Mouse (Mus musculus): ENCODE results near the gene Cdc25a. TPM values are rescaled to one million over a fixed set of nuclear protein-coding genes. Genes with fewer than 3 reads are reported as not detected.
A peak's percentile ranks its signal among the peaks of the same experiment; 100 is the strongest.

Cdc25a gene
- polyA plus RNA-seq (2011; ENCODE audit: insufficient read length, low read depth, missing spikeins) = 19.6 and 21.9 TPM in 2 replicates

GRCm38 (mm10) chr9:109874797-109875691 is at the start of gene Cdc25a:
Gene Cdc25a, plus strand, starts transcription at chr9:109875579.
- Histone ChIP-seq H3K4me3 (ENCODE audit: insufficient read depth, low read length) (peak within 1 kb of the TSS; percentile 96), H3K4me1 (ENCODE audit: control insufficient read depth, insufficient read depth, low read length) (no peaks in the 10 kb centered on the region), H3K27ac (ENCODE audit: insufficient read depth, low read length) (peak within 1 kb of the TSS; percentile 62)
- TF ChIP-seq POLR2A (IDR thresholded peaks at IDR 0.05; ENCODE audit: low read depth, low read length) (peak; percentile 83), CTCF (IDR thresholded peaks at IDR 0.05; ENCODE audit: borderline replicate concordance, insufficient read depth, low read length) (no peak)

- no peaks in the 10 kb centered on the region for H3K4me1 ChIP-seq (ENCODE audit: control insufficient read depth, insufficient read depth, low read length)
- H3K27ac ChIP-seq (ENCODE audit: insufficient read depth, low read length) = no peak overlapping the region
- no peak for TF ChIP-seq CTCF (IDR thresholded peaks at IDR 0.05; ENCODE audit: borderline replicate concordance, insufficient read depth, low read length)
- no peak for TF ChIP-seq POLR2A (IDR thresholded peaks at IDR 0.05; ENCODE audit: low read depth, low read length)
- no peak overlapping the region for H3K4me3 ChIP-seq (ENCODE audit: insufficient read depth, low read length)
Observed at GRCm38 (mm10) chr9:109825739-109826138, 49.6 kb upstream of the Cdc25a start.

- TF ChIP-seq CTCF (IDR thresholded peaks at IDR 0.05; ENCODE audit: borderline replicate concordance, insufficient read depth, low read length) (no peak), POLR2A (IDR thresholded peaks at IDR 0.05; ENCODE audit: low read depth, low read length) (no peak)
- H3K4me3 ChIP-seq (ENCODE audit: insufficient read depth, low read length) = no peak overlapping the region
Observed at GRCm38 (mm10) chr9:109826181-109826580, 49.2 kb upstream of the Cdc25a start.

DNA sequence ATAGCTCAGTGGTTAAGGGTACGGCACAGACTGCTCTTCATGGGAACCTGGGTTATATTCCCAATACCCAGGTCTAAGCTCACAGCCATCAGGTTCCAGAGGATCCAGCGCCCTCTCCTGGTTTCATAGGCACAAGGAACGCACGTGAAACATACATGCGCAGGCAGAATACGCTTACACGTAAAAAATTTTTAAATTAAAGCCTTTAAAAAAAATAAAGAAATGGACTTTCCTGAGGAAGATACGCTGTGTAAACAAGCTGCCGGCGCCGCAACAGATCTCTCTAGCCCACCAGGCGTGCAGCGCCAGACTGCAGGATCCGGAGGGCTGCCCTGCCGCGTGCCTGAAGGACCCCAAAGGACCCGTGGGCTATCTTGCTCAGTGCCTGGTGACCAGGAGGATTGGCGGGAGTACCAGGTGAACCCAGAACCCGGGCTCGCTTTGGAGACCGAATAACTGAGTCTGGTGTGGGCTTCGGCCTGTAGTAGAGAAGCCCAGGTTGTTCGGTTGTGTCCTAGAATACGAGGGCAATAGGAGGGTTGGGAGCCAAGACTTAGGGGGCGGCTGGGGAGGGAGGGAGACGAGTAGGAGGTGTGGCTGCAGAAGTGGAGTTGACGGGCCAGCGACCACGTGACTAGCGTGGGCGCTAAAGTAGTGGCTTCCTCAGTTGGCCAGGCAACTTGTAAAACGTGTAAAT is 42.8 kb upstream of the Cdc25a start, which contains the start of gene Nme6:
TSS of gene Nme6 (plus strand) at position 359 of the 697 bp plus-strand sequence.
- Histone ChIP-seq H3K27ac (ENCODE audit: insufficient read depth, low read length) (0 out of 2 replicates have a peak within 1 kb of the TSS, but pooled peaks have one; percentile 3), H3K4me1 (ENCODE audit: control insufficient read depth, insufficient read depth, low read length) (0 out of 2 replicates have a peak, but pooled peaks cover 3% of the 10 kb centered on the region), H3K4me3 (ENCODE audit: insufficient read depth, low read length) (peak within 1 kb of the TSS; percentile 70)
- TF ChIP-seq CTCF (IDR thresholded peaks at IDR 0.05; ENCODE audit: borderline replicate concordance, insufficient read depth, low read length) = peak; percentile 56; the same call in 1 of the 2 replicates
- peak; percentile 50 for TF ChIP-seq POLR2A (IDR thresholded peaks at IDR 0.05; ENCODE audit: low read depth, low read length)

More at GRCm38 (mm10) chr9:109826181-109826580, 49.2 kb upstream of the Cdc25a start:
- H3K27ac ChIP-seq (ENCODE audit: insufficient read depth, low read length) = no peak overlapping the region
- H3K4me1 ChIP-seq (ENCODE audit: control insufficient read depth, insufficient read depth, low read length) = no peaks in the 10 kb centered on the region

DNA sequence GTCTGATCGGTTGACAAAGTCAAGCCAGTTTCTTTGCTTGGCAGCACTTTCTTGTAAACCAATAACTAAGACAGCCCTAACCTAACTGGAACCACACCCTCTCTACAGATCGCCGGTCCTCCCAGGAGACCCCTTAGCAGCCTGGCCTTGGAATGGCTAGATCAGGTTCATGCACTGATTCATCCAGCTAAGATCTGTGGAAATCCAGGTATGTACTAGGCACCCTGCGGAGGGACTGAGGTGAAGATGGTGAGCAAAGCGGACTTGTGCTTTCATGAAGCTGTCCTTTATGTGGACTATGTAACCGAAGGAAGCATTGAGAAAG is 42.3 kb upstream of the Cdc25a start:
- Histone ChIP-seq H3K4me3 (ENCODE audit: insufficient read depth, low read length) (peak overlapping the region; percentile 70), H3K4me1 (ENCODE audit: control insufficient read depth, insufficient read depth, low read length) (0 out of 2 replicates have a peak, but pooled peaks cover 3% of the 10 kb centered on the region), H3K27ac (ENCODE audit: insufficient read depth, low read length) (no peak overlapping the region)
- no peak for TF ChIP-seq POLR2A (IDR thresholded peaks at IDR 0.05; ENCODE audit: low read depth, low read length)
- no peak for TF ChIP-seq CTCF (IDR thresholded peaks at IDR 0.05; ENCODE audit: borderline replicate concordance, insufficient read depth, low read length)

DNA sequence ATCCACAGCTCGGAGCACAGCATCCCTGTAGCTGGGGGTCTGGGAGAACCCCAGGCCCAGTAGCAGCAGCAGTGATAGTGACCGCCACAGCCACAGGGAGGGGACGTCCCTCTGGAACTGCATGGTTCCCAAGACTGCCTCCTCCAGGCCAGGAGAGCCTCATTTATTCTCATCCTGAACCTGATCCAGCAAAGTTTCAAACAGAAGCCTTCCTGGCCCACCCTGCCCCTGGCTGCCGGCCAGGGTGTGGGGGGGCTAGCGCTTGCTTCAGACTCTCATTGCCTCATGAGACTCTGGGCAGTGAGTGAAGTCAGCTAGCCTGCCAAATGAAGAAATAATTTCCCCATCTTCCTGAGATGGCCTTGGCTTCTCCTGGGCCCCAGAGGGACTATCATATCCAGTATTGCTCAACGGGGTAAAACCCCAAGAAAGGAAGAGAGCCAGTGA is 26.0 kb upstream of the Cdc25a start, which contains the start of gene Camp:
TSS of gene Camp (minus strand) at position 306 of the 447 bp plus-strand sequence.
- no peak within 1 kb of the TSS for H3K27ac ChIP-seq (ENCODE audit: insufficient read depth, low read length)
- no peak within 1 kb of the TSS for H3K4me3 ChIP-seq (ENCODE audit: insufficient read depth, low read length)
- TF ChIP-seq CTCF (IDR thresholded peaks at IDR 0.05; ENCODE audit: borderline replicate concordance, insufficient read depth, low read length) (no peak), POLR2A (IDR thresholded peaks at IDR 0.05; ENCODE audit: low read depth, low read length) (no peak)
- no peaks in the 10 kb centered on the region for H3K4me1 ChIP-seq (ENCODE audit: control insufficient read depth, insufficient read depth, low read length)

GRCm38 (mm10) chr9:109850099-109850498 is 25.3 kb upstream of the Cdc25a start:
- TF ChIP-seq CTCF (IDR thresholded peaks at IDR 0.05; ENCODE audit: borderline replicate concordance, insufficient read depth, low read length) (no peak), POLR2A (IDR thresholded peaks at IDR 0.05; ENCODE audit: low read depth, low read length) (no peak)
- Histone ChIP-seq H3K27ac (ENCODE audit: insufficient read depth, low read length) (no peak overlapping the region), H3K4me3 (ENCODE audit: insufficient read depth, low read length) (no peak overlapping the region), H3K4me1 (ENCODE audit: control insufficient read depth, insufficient read depth, low read length) (no peaks in the 10 kb centered on the region)

- no peak overlapping the region for H3K27ac ChIP-seq (ENCODE audit: insufficient read depth, low read length)
- TF ChIP-seq CTCF (IDR thresholded peaks at IDR 0.05; ENCODE audit: borderline replicate concordance, insufficient read depth, low read length) (no peak), POLR2A (IDR thresholded peaks at IDR 0.05; ENCODE audit: low read depth, low read length) (no peak)
- no peak overlapping the region for H3K4me3 ChIP-seq (ENCODE audit: insufficient read depth, low read length)
- no peaks in the 10 kb centered on the region for H3K4me1 ChIP-seq (ENCODE audit: control insufficient read depth, insufficient read depth, low read length)
Observed at GRCm38 (mm10) chr9:109854341-109854740, 21.0 kb upstream of the Cdc25a start.

- TF ChIP-seq POLR2A (IDR thresholded peaks at IDR 0.05; ENCODE audit: low read depth, low read length) (no peak), CTCF (IDR thresholded peaks at IDR 0.05; ENCODE audit: borderline replicate concordance, insufficient read depth, low read length) (no peak)
- Histone ChIP-seq H3K4me1 (ENCODE audit: control insufficient read depth, insufficient read depth, low read length) (no peaks in the 10 kb centered on the region), H3K4me3 (ENCODE audit: insufficient read depth, low read length) (no peak overlapping the region), H3K27ac (ENCODE audit: insufficient read depth, low read length) (no peak overlapping the region)
Observed at GRCm38 (mm10) chr9:109855947-109856346, 19.4 kb upstream of the Cdc25a start.

Measured in embryonic fibroblast, embryonic 13.5 days (primary cell).